Mouse (Mus musculus) left cerebral cortex, adult 11 months (tissue): Measurements from ENCODE around the gene Rasa2.

Source experiments
- DNase-seq: peaks from one replicate; pipeline ENCODE4 v3.0.0; 2022; ENCODE audit warnings: low spot score

The Rasa2 gene

GRCm38 (mm10) chr9:96638508-96638907, 7.1 kb upstream of the Rasa2 start:
- no peak for DNase-seq

GRCm38 (mm10) chr9:96637157-96637548, 5.7 kb upstream of the Rasa2 start:
- DNase-seq, result no peak

- no peak for DNase-seq
Observed at GRCm38 (mm10) chr9:96636423-96637156, 5.2 kb upstream of the Rasa2 start.

- DNase-seq, result no peak
Observed at GRCm38 (mm10) chr9:96635899-96636298, 4.5 kb upstream of the Rasa2 start.

- DNase-seq, result no peak
Observed at GRCm38 (mm10) chr9:96635176-96635575, 3.8 kb upstream of the Rasa2 start.

GRCm38 (mm10) chr9:96633771-96634170, 2.4 kb upstream of the Rasa2 start:
- DNase-seq, result no peak

GRCm38 (mm10) chr9:96632756-96633155, 1.3 kb upstream of the Rasa2 start:
- no peak for DNase-seq

GRCm38 (mm10) chr9:96632073-96632690, 765 bp upstream of the Rasa2 start:
- DNase-seq, result no peak

- DNase-seq, result no peak
Observed at GRCm38 (mm10) chr9:96630571-96631388, 637 bp downstream of the Rasa2 start.

GRCm38 (mm10) chr9:96629151-96629550, 2.3 kb downstream of the Rasa2 start:
- DNase-seq, result no peak

GRCm38 (mm10) chr9:96627557-96628085, 3.8 kb downstream of the Rasa2 start:
- no peak for DNase-seq

GRCm38 (mm10) chr9:96627042-96627441, 4.4 kb downstream of the Rasa2 start:
- no peak for DNase-seq

- DNase-seq, result no peak
Observed at GRCm38 (mm10) chr9:96618448-96619176, 12.8 kb downstream of the Rasa2 start.

- DNase-seq, result no peak
Observed at GRCm38 (mm10) chr9:96612297-96612696, 19.1 kb downstream of the Rasa2 start.

- no peak for DNase-seq
Observed at GRCm38 (mm10) chr9:96611693-96612293, 19.6 kb downstream of the Rasa2 start.

- DNase-seq, result no peak
Observed at GRCm38 (mm10) chr9:96610813-96611212, 20.6 kb downstream of the Rasa2 start.

GRCm38 (mm10) chr9:96603416-96603815, 28.0 kb downstream of the Rasa2 start:
- no peak for DNase-seq

- DNase-seq, result no peak
Observed at GRCm38 (mm10) chr9:96597899-96598298, 33.5 kb downstream of the Rasa2 start.

- no peak for DNase-seq
Observed at GRCm38 (mm10) chr9:96592670-96593600, 38.5 kb downstream of the Rasa2 start.

GRCm38 (mm10) chr9:96589346-96589745, 42.1 kb downstream of the Rasa2 start:
- DNase-seq, result no peak
